Mouse (Mus musculus): Measurements from ENCODE around the gene Vcam1. TPM values are rescaled to one million over a fixed set of nuclear protein-coding genes. Genes with fewer than 3 reads are reported as not detected.

Vcam1 gene
- total and polyA plus RNA-seq, 3 experiments = 1.8 to 2.2 TPM; not detected in 1

DNA sequence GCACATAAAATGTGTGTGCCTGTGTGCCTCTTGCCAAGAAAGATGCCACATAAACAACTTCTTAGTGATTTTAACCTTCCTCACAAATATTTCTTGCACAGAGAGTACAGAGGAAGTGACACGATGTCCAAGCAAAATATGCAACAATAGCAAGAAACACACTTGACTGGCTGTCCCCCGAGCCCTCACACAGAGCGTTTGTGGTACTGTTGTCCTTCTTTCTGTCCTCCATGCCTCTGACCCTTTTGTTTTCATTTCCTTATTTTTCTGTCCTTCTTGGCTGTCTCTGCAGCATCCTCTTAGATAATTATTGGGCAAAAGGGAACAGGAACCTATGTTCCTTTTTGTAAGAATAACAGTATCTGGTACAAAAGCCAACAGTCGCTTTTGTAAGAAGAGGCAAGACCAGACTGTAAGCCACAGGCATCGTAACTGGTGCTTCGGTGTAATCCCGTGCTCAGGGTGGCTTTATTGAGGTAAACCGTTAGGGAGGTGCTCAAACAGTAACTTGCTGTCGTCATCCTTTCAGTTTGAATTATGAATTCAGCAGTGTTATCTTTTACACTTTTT lies 32.7 kb upstream of the Vcam1 start:
- no peaks in the 10 kb centered on the region for H3K36me3 ChIP-seq (replicated peaks in 1 of 2; ENCODE audit: control insufficient read depth in 1 of 2, insufficient read depth in 1 of 2, low read length in 1 of 2)
- H3K9me3 ChIP-seq (replicated peaks; ENCODE audit: low read length) = no peaks in the 10 kb centered on the region
- no peak for TF ChIP-seq POLR2AphosphoS2 (IDR thresholded peaks at IDR 0.05; ENCODE audit: low read depth, low read length)
- TF ChIP-seq SIN3A (IDR thresholded peaks at IDR 0.05; ENCODE audit: low read length) = no peak
- TF ChIP-seq ZC3H11A (IDR thresholded peaks at IDR 0.05; ENCODE audit: low read depth, low read length) = no peak
- TF ChIP-seq ZMIZ1 (IDR thresholded peaks at IDR 0.05; ENCODE audit: low read depth, low read length) = no peak
- TF ChIP-seq TCF12 (IDR thresholded peaks at IDR 0.05; ENCODE audit: low read depth, low read length) = no peak
- TF ChIP-seq MAFK (IDR thresholded peaks at IDR 0.05; ENCODE audit: insufficient replicate concordance, low read length) = no peak
- no peak for TF ChIP-seq JUND (conservative IDR thresholded peaks at IDR 0.05; ENCODE audit: low read depth, low read length)
- TF ChIP-seq KAT2A (IDR thresholded peaks at IDR 0.05; ENCODE audit: insufficient replicate concordance, low read length) = no peak
- TF ChIP-seq SMC3 (IDR thresholded peaks at IDR 0.05; ENCODE audit: low read depth, low read length) = no peak
- TF ChIP-seq MAX (IDR thresholded peaks at IDR 0.05; ENCODE audit: low read length) = no peak
- TF ChIP-seq ETS1 (conservative IDR thresholded peaks at IDR 0.05; ENCODE audit: low read depth, low read length) = no peak
- no peak for TF ChIP-seq CHD1 (IDR thresholded peaks at IDR 0.05; ENCODE audit: low read depth, low read length)
- no peak for TF ChIP-seq JUN (IDR thresholded peaks at IDR 0.05; ENCODE audit: insufficient read depth, low read depth, low read length)
- TF ChIP-seq CTCF (conservative IDR thresholded peaks at IDR 0.05 in 1 of 2, IDR thresholded peaks at IDR 0.05 in 1 of 2; ENCODE audit: low read depth in 2 of 2, low read length in 2 of 2) = no peak
- no peak for TF ChIP-seq E2F4 (IDR thresholded peaks at IDR 0.05; ENCODE audit: insufficient replicate concordance, low read depth, low read length)
- TF ChIP-seq ELF1 (IDR thresholded peaks at IDR 0.05; ENCODE audit: low read depth, low read length) = no peak
- no peak for TF ChIP-seq GABPA (IDR thresholded peaks at IDR 0.05; ENCODE audit: insufficient replicate concordance, low read depth, low read length)
- no peak for TF ChIP-seq BHLHE40 (IDR thresholded peaks at IDR 0.05; ENCODE audit: low read depth, low read length)
- TF ChIP-seq MAZ (IDR thresholded peaks at IDR 0.05; ENCODE audit: low read depth, low read length) = no peak
- TF ChIP-seq ZNF384 (IDR thresholded peaks at IDR 0.05; ENCODE audit: low read depth, low read length) = no peak
- in situ Hi-C loops (cut with MboI; ENCODE audit: low pct_ligation_motif_present, low pct_unique_long_range_greater_than_20kb, low sequenced_read_pairs) (no loop called here), dilution Hi-C loops (cut with MboI; ENCODE audit: extremely low pct_ligation_motif_present, extremely low pct_unique_long_range_greater_than_20kb, low sequenced_read_pairs) (no loop called here)
- H3K27me3 ChIP-seq (replicated peaks) = no peaks in the 10 kb centered on the region
- H3K4me2 ChIP-seq (ENCODE audit: insufficient read depth, low read depth, poor library complexity, severe bottlenecking) = peak overlapping the region; percentile 46
- no peaks in the 10 kb centered on the region for H3K79me2 ChIP-seq (replicated peaks; ENCODE audit: control insufficient read depth, extremely low read depth, insufficient read depth, poor library complexity, severe bottlenecking)
- H3K27ac ChIP-seq (ENCODE audit: insufficient read depth, low read depth) = no peak overlapping the region
- no peak overlapping the region for H3K9ac ChIP-seq (ENCODE audit: insufficient read depth, low read depth)
- DNase-seq (ENCODE audit: extremely low read depth) = no peak
- no peak overlapping the region for H3K4me3 ChIP-seq (replicated peaks in 1 of 3; ENCODE audit: low read depth in 2 of 3, low read length in 2 of 3, poor library complexity in 1 of 3)
- peaks cover 5 to 20% of the 10 kb centered on the region in 2 experiments for H3K4me1 ChIP-seq (ENCODE audit: control insufficient read depth in 1 of 2, insufficient read depth in 2 of 2)

DNA sequence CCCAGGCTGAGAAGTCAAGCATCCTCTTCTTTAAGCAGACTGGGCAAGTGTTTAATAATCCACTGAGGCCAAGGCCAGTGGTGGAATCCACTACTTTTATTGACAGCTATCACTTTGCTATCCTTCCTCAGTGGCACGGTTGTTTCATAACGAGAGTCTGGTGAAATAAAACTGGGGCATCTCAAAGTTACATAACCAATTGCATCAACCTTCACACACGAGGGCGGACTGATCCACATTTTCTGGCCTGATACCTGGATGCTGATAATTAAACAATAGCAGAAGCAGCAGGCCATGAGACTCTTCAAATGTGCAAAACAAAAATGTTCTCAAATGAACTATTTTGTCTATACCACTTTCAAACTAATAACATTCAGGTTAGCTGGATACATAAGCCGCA lies 29.9 kb upstream of the Vcam1 start:
- H3K27ac ChIP-seq (ENCODE audit: insufficient read depth, low read depth) = no peak overlapping the region
- no peaks in the 10 kb centered on the region for H3K27me3 ChIP-seq (replicated peaks)
- H3K4me2 ChIP-seq (ENCODE audit: insufficient read depth, low read depth, poor library complexity, severe bottlenecking) = no peak overlapping the region
- H3K79me2 ChIP-seq (replicated peaks; ENCODE audit: control insufficient read depth, extremely low read depth, insufficient read depth, poor library complexity, severe bottlenecking) = no peaks in the 10 kb centered on the region
- no peak overlapping the region for H3K9ac ChIP-seq (ENCODE audit: insufficient read depth, low read depth)
- no peaks in the 10 kb centered on the region for H3K9me3 ChIP-seq (replicated peaks; ENCODE audit: low read length)
- no peaks in the 10 kb centered on the region for H3K36me3 ChIP-seq (replicated peaks in 1 of 2; ENCODE audit: control insufficient read depth in 1 of 2, insufficient read depth in 1 of 2, low read length in 1 of 2)
- dilution Hi-C loops (cut with MboI; ENCODE audit: extremely low pct_ligation_motif_present, extremely low pct_unique_long_range_greater_than_20kb, low sequenced_read_pairs) = no loop called here
- peaks cover 6 to 20% of the 10 kb centered on the region in 2 experiments for H3K4me1 ChIP-seq (ENCODE audit: control insufficient read depth in 1 of 2, insufficient read depth in 2 of 2)
- TF ChIP-seq POLR2AphosphoS2 (IDR thresholded peaks at IDR 0.05; ENCODE audit: low read depth, low read length) (no peak), MAFK (IDR thresholded peaks at IDR 0.05; ENCODE audit: insufficient replicate concordance, low read length) (no peak), TBP (conservative IDR thresholded peaks at IDR 0.05; ENCODE audit: low read depth, low read length) (no peak), RAD21 (IDR thresholded peaks at IDR 0.05; ENCODE audit: low read depth, low read length) (no peak), E2F4 (IDR thresholded peaks at IDR 0.05; ENCODE audit: insufficient replicate concordance, low read depth, low read length) (no peak), JUN (IDR thresholded peaks at IDR 0.05; ENCODE audit: insufficient read depth, low read depth, low read length) (no peak), EP300 (IDR thresholded peaks at IDR 0.05; ENCODE audit: low read length) (no peak)
- no peak overlapping the region for H3K4me3 ChIP-seq (replicated peaks in 1 of 3; ENCODE audit: low read depth in 2 of 3, low read length in 2 of 3, poor library complexity in 1 of 3)
- in situ Hi-C loops (cut with MboI; ENCODE audit: low pct_ligation_motif_present, low pct_unique_long_range_greater_than_20kb, low sequenced_read_pairs) = no loop called here
- DNase-seq (ENCODE audit: extremely low read depth) = no peak
